ENCODE assay signal across 30 mouse cellular contexts in genomic region chr6:32595591-32595990, GRCm38 (mm10). TPM values are rescaled to one million over a fixed set of nuclear protein-coding genes. Genes with fewer than 3 reads are reported as not detected.
DNase-seq lines count a peak whose midpoint lies in the region; ATAC-seq and TF ChIP-seq lines count a peak whose summit lies in the region.
"Had no signal": no experiment of that assay in that cellular context is flagged by ENCODE, and none has a peak within 500 bp of the region (broad histone marks: within the 10 kb centered on the region; RNA-seq: fewer than 3 reads in every experiment).

No protein-coding gene starts in this region.

- no peak overlapping the region for H3K4me3 ChIP-seq in intestine, embryonic 14.5 days (ENCODE audit: low read depth, low read length)
- H3K4me3 ChIP-seq in intestine, embryonic 16.5 days (ENCODE audit: low read length): no peak overlapping the region
- H3K4me3 ChIP-seq in layer of hippocampus, adult 2 months: no peak overlapping the region
- H3K4me3 ChIP-seq: embryonic facial prominence, embryonic 13.5 days; embryonic facial prominence, embryonic 15.5 days; erythroblast, embryonic 14.5 days; forebrain, embryonic 10.5 days; forebrain, embryonic 12.5 days had no signal

- no peak overlapping the region for H3K4me2 ChIP-seq in intestine, embryonic 14.5 days (ENCODE audit: low read length)
- no peak overlapping the region for H3K4me2 ChIP-seq in intestine, embryonic 16.5 days (ENCODE audit: low read depth, low read length)
- H3K4me2 ChIP-seq: embryonic facial prominence, embryonic 13.5 days; embryonic facial prominence, embryonic 15.5 days; forebrain, embryonic 12.5 days had no signal

- no peak overlapping the region for H3K27ac ChIP-seq in intestine, embryonic 14.5 days (ENCODE audit: low read depth)
- H3K27ac ChIP-seq in intestine, embryonic 16.5 days (ENCODE audit: low read length): no peak overlapping the region
- peak overlapping the region; percentile 81 for H3K27ac ChIP-seq in layer of hippocampus, adult 2 months
- H3K27ac ChIP-seq: embryonic facial prominence, embryonic 13.5 days; embryonic facial prominence, embryonic 15.5 days; forebrain, embryonic 10.5 days; forebrain, embryonic 12.5 days had no signal

- H3K9ac ChIP-seq in intestine, embryonic 14.5 days (ENCODE audit: low read length): no peak overlapping the region
- no peak overlapping the region for H3K9ac ChIP-seq in intestine, embryonic 16.5 days (ENCODE audit: low read depth, low read length)
- H3K9ac ChIP-seq: embryonic facial prominence, embryonic 13.5 days; embryonic facial prominence, embryonic 15.5 days; forebrain, embryonic 12.5 days had no signal

- no peaks in the 10 kb centered on the region for H3K4me1 ChIP-seq in intestine, embryonic 14.5 days (replicated peaks; ENCODE audit: control insufficient read depth, insufficient read depth, low read length)
- no peaks in the 10 kb centered on the region for H3K4me1 ChIP-seq in intestine, embryonic 16.5 days (ENCODE audit: control insufficient read depth, insufficient read depth, low read length)
- H3K4me1 ChIP-seq: embryonic facial prominence, embryonic 13.5 days; embryonic facial prominence, embryonic 15.5 days; forebrain, embryonic 10.5 days; forebrain, embryonic 12.5 days had no signal

- peaks cover 7% of the 10 kb centered on the region for H3K27me3 ChIP-seq in intestine, embryonic 14.5 days (replicated peaks; ENCODE audit: control insufficient read depth, insufficient read depth, low read length)
- H3K27me3 ChIP-seq in intestine, embryonic 16.5 days (replicated peaks; ENCODE audit: control insufficient read depth, insufficient read depth, low read length): peaks cover 12% of the 10 kb centered on the region

- no peak for DNase-seq in frontal cortex, postnatal 14 days (ENCODE audit: low spot score in 2 of 2)
- DNase-seq in intestine, embryonic 14.5 days (ENCODE audit: low spot score): peak; percentile 21
- DNase-seq in layer of hippocampus, adult 2 months (ENCODE audit: low spot score in 2 of 2): peak in 1 of 2 experiments; percentile 27
- no peak for DNase-seq in layer of hippocampus, postnatal 25 days (ENCODE audit: extremely low spot score in 1 of 2, low spot score in 1 of 2)
- peak; percentile 48 for DNase-seq in right cerebral cortex, adult 18-20 months
- DNase-seq in right cerebral cortex, postnatal 25 days: no peak
- DNase-seq: adrenal gland, adult 8-10 months; adrenal gland, postnatal 14 days; adrenal gland, postnatal 36 days; B cell, adult 2 months; cerebellum, adult 11 months; cerebellum, adult 18-20 months; cerebellum, adult 8-10 months; cerebellum, adult 9-11 months; cerebellum, postnatal 14 days; cerebellum, postnatal 36 days; embryo, embryonic 11 days had no signal

- peak; percentile 83 for ATAC-seq in frontal cortex, adult (ENCODE audit: low TSS enrichment)
- ATAC-seq in intestine, embryonic 14.5 days (replicated peaks; ENCODE audit: low FRiP score, low TSS enrichment, low read depth): no peak
- no peak for ATAC-seq in intestine, embryonic 16.5 days
- ATAC-seq: activated CD4-positive, CD25-positive, alpha-beta regulatory T cell, adult 4 months; CD4-positive, CD25-positive, alpha-beta regulatory T cell, adult 4 months; forebrain, embryonic 14.5 days; Patski had no signal

- no peaks in the 10 kb centered on the region for H3K9me3 ChIP-seq in intestine, embryonic 14.5 days (ENCODE audit: control insufficient read depth, low read length)
- no peaks in the 10 kb centered on the region for H3K9me3 ChIP-seq in intestine, embryonic 16.5 days (ENCODE audit: control insufficient read depth, low read length)
- H3K9me3 ChIP-seq: embryonic facial prominence, embryonic 13.5 days; embryonic facial prominence, embryonic 15.5 days; forebrain, embryonic 10.5 days; forebrain, embryonic 12.5 days; G1E had no signal

- TF ChIP-seq CTCF in layer of hippocampus, adult 2 months (conservative IDR thresholded peaks at IDR 0.05): no peak

- WGBS in intestine, embryonic 14.5 days: 60% methylated on average over 3 of the region's 3 CpGs
- 59% methylated on average over 3 of the region's 3 CpGs for WGBS in intestine, embryonic 16.5 days

- H3K36me3 ChIP-seq in intestine, embryonic 14.5 days (ENCODE audit: control insufficient read depth, insufficient read depth, low read length): no peaks in the 10 kb centered on the region
- H3K36me3 ChIP-seq in intestine, embryonic 16.5 days (ENCODE audit: control insufficient read depth, insufficient read depth, low read length): no peaks in the 10 kb centered on the region
- H3K36me3 ChIP-seq: embryonic facial prominence, embryonic 13.5 days; embryonic facial prominence, embryonic 15.5 days; forebrain, embryonic 10.5 days; forebrain, embryonic 12.5 days; G1E had no signal

RNA-seq across cellular contexts. Expression of gene Plxna4, which starts 7.6 kb away (rescaled TPM):
- 3.9 and 4.7 TPM in 2 replicates for polyA plus RNA-seq in intestine, embryonic 14.5 days (2014; fragmentation: Nextera tagmentation; extraction: Ambion mirVana)
- polyA plus RNA-seq in intestine, embryonic 16.5 days (2015; fragmentation: Nextera tagmentation; extraction: Ambion mirVana): 1.2 and 1.3 TPM in 2 replicates
- total RNA-seq in layer of hippocampus, adult 2 months (2021): 100 to 1,000 TPM; 126 to 131 TPM
- 100 to 1,000 TPM; 114 to 132 TPM for total RNA-seq in layer of hippocampus, postnatal 25 days (2021)
- total RNA-seq: CH12.LX had no signal
- polyA plus RNA-seq: activated CD4-positive, CD25-positive, alpha-beta regulatory T cell, adult 4 months; G1E had no signal

Comparison
In these comparisons a context has a peak if more than half of its experiments do, and no peak if none do; other contexts are left out.
1. DNase-seq: peak in intestine, embryonic 14.5 days (single experiment) and right cerebral cortex, adult 18-20 months (single experiment); none in frontal cortex, postnatal 14 days (0 of 2), layer of hippocampus, postnatal 25 days (0 of 2) and right cerebral cortex, postnatal 25 days (single experiment).